Mouse (Mus musculus) adrenal gland, adult 8-10 months (tissue): ENCODE results near the gene Gnb1l. TPM values are rescaled to one million over a fixed set of nuclear protein-coding genes. Genes with fewer than 3 reads are reported as not detected.
"Not testable (repeated sequence)": the region's sequence is repeated elsewhere in the genome, so short reads cannot be mapped to it uniquely, and the experiment has no call there.

Experiments used
- DNase-seq: peaks from one replicate; pipeline ENCODE4 v3.0.0; 2022
- total RNA-seq, 4 experiments: library from RNA; stranded (reverse); gene quantifications; 2 replicates each; pipeline ENCODE4 v1.2.4; 2022

Gnb1l gene
- total RNA-seq, 4 experiments from 2014 or later, result 5.1 to 7.0 (median 6.1) TPM

- DNase-seq, result no peak
These were observed 14.1 kb upstream of the Gnb1l start for GRCm38 (mm10) chr16:18484386-18484785.

GRCm38 (mm10) chr16:18484794-18485435, 13.6 kb upstream of the Gnb1l start:
- DNase-seq, result no peak

- no peak for DNase-seq
These were observed 12.4 kb upstream of the Gnb1l start for GRCm38 (mm10) chr16:18486126-18486525.

- no peak for DNase-seq
These were observed 8.2 kb upstream of the Gnb1l start for GRCm38 (mm10) chr16:18490281-18490680.

- no peak for DNase-seq
These were observed 7.6 kb upstream of the Gnb1l start for GRCm38 (mm10) chr16:18490894-18491293.

GRCm38 (mm10) chr16:18497865-18498515, 523 bp upstream of the Gnb1l start:
- no peak for DNase-seq

DNA sequence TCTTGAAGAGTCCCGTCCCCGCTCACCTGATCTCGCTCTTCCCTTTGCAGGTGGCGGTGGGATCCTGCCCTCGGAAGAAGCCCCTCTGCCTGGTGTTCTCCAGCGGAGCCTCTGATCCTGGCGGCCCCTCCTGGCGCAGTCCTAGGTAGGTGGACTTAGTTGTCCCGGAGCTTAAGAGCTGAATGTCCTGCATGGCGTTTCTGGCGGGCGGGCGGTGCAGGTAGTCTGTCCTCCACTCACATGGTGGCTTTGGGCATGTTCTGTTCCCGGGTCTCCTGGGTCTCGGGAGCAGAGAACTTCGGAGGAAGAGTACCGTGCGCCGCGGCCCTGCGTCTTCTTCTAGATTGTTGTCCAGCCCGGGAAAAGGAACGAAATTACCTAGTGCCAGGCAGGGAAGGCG, 483 bp downstream of the Gnb1l start:
- DNase-seq, result no peak

- DNase-seq, result no peak
These were observed 3.0 kb downstream of the Gnb1l start for GRCm38 (mm10) chr16:18501531-18501930.

GRCm38 (mm10) chr16:18503566-18504342, 5.2 kb downstream of the Gnb1l start:
- DNase-seq, result no peak

DNA sequence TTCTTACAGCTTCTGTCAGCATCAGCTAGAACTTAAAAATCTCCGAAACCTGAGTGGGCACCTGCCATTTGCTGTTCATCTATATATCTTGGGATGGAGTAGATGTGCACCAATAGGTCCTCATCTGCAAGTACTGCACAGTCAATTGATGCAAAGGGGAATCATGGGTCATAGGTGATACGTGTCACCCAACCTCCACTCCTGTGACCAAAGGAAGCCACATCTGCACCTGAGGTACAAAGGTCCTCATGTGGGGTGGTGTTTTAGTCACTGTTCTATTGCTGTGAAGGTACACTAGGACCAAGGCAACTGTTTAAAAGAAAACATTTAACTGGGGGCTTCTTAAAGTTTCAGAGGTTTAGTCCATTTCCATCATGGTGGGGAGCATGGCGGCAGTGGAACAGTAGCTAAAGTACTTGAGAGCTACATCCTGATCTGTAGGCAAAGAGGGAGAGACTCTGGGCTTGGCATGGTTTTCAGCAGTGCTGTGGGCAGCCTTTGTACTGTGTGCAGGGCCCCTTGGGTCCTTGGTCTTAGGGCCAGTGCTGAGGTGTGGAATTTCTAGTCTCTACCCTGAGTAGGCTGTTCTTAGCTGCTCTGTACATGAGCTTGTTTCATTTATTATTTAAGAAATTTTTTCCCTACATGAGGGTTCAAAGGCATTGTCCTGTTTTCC, 8.1 kb downstream of the Gnb1l start:
- no peak for DNase-seq

DNA sequence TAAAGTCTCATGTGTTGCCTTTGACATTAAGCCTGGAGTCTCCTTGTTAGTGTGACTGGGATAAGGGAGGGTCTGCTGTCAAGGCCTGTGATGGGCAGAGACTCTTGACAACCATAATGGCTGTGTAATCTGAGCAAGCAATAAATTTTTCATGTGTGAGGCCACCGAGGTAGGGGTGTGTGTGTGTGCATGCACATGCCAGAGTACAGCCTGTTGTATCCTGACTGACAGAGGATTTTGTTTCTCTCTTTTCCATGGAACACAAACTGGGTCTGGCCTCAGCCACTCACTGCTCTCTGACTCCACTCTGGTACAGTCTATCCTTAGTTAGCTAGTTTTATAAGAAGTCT, 8.7 kb downstream of the Gnb1l start:
- no peak for DNase-seq

GRCm38 (mm10) chr16:18511741-18512140, 13.2 kb downstream of the Gnb1l start:
- peak; percentile 34 for DNase-seq

DNA sequence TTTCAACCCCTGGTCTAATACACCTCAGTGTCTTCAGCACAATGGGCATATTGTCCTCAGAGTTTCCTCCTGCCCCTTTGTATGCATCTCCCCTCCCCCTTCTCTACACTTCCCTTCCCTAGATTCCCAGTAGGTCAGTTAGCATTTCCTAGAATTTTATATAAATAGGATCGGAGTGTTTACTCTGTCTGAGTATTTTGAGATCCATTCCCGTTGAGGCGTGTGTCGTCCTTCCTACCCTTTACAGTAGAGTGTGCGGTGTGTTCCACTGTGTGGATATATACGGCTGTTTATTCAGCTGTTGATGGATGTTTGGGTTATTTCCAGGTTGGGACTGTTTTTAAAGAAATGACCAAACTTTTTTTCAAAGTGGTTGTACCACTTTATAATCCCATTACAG, 15.0 kb downstream of the Gnb1l start:
- DNase-seq, result no peak

DNA sequence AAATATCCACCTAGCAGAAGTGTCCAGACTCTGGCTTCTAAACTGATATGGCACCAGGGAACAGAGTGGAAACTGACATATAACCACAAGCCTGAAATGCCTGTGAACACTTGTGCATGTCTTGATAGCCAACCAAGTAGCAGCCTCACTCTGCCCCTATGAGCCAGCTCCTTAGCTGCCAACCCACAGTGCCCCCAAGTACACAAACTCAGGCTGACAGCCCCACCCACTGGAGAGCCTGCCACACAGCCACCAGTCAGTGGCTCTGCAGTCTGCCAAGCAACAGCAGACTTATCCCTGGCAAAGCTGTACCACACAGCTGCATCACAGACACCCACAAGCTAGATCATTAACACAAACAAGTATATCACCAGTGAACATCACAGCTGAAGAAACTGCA, 19.6 kb downstream of the Gnb1l start:
- no peak for DNase-seq

DNA sequence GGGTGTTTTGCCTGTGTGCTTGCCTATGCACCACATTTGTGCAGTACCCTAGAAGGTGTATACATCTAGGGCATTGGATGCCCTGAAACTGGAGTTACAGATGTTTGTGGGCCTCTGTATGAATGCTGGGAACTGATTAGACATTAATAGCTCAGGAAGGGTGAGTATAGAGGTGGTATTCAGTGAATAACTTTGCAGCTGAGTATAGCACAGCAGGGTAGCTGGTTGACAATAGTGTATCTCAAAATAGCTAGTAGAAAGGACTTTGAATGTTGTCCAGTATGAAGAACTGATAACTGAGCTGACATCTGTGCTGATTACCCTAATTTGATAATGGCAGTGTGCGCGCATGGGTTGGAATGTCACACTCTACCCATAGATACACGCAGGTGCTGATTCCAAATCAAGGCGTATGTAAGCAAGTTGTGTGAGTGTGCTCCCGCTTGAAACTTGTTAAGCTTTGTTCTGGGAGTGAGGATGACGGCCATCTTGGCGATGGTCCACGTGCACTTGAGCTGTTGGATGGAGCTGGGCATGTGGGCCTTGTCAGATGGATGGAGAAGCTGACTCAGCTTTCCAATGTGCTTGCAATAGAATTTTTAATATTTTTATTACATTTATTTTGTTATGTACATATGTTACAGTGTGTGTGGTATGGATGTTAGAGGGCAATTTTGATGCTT, 25.2 kb downstream of the Gnb1l start:
- no peak for DNase-seq

GRCm38 (mm10) chr16:18528656-18529055, 30.1 kb downstream of the Gnb1l start:
- no peak for DNase-seq

- DNase-seq, result not testable (repeated sequence)
These were observed 34.5 kb downstream of the Gnb1l start for GRCm38 (mm10) chr16:18533061-18533460.

GRCm38 (mm10) chr16:18537407-18537990, 39.0 kb downstream of the Gnb1l start:
- DNase-seq, result peak; percentile 13

DNA sequence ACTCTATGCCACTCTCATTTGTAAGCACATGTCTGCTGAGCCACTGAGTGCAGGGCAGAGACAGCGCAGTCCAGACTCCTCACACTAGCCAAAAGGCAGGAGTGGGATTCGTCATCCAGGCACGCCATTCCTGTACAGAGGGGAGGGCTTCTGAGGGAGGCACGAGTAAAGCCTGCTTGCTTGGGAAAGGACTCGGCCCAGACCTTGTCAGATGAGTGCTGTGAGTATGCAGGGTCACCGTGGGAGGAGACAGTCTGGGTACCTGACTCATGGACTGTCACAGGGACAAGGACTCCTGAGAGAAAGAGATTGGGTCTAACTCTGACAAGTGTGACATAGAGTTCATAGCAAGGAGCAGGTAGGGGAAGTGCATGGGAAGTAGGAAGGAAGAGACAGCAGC, 40.8 kb downstream of the Gnb1l start:
- DNase-seq, result peak; percentile 10

DNA sequence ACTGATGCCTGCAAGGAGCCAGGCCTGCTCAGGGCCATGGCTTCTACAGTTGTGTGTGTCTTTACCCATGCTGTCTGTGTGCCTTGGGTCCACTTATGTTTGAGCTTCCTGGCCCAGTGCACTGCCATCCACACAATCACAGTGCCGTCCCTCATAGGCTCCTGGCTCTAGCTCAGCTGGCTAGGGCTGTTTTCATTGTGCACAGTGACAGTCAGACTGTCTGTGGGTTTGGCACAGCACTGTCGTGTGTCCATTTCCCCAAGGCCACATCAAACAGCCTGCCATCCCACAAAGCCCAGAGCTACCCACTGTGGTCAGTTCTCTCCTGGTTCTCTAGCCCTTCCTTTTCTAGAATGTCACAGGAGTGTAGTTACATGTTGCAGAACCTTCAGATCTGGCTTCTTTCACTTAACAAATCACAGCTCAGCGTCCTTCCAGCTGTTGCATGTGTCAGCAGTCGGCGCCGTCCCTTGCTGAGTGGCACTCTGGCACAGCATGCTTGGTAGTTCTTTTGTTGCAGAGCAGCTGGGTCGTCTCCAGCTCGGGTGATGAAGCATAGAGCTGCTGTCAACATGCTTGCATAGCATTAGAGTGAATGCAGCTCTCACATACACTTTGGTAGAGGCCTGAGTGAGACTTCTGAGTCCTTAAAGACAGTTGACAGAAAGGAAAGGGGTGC, 44.8 kb downstream of the Gnb1l start:
- DNase-seq, result peak; percentile 12

DNA sequence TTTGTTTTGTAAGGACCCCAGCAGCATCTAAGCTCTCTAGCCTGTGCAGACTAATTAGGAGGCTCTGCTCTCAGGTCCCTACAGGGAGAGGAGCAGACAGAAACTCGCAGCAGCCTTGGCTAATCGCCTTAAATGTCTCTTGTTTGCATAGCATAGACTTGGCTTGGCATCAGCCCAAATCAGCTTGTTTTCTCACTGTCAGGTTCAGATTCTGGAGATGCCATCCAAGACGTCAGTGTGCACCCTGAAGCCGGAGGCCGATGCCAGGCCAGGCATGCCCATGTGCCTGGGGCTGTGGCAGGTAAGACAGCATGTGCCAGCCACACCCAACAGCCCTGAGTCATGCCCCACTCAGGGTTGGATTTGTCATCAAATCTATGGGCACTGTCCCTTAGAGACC, 49.4 kb downstream of the Gnb1l start:
- DNase-seq, result no peak

- no peak for DNase-seq
These were observed 53.1 kb downstream of the Gnb1l start for GRCm38 (mm10) chr16:18551604-18552003.
